Mouse (Mus musculus) frontal cortex, postnatal 36 days (tissue): ENCODE data around the gene Tom1l2.

Experiments
- DNase-seq, 2 experiments: peaks; one replicate each; pipeline ENCODE4 v3.0.0; 2022; ENCODE audit warnings: low spot score in 2 of 2

Tom1l2 gene

GRCm38 (mm10) chr11:60264651-60265050, 88.1 kb downstream of the Tom1l2 start:
- DNase-seq = no peak

DNA sequence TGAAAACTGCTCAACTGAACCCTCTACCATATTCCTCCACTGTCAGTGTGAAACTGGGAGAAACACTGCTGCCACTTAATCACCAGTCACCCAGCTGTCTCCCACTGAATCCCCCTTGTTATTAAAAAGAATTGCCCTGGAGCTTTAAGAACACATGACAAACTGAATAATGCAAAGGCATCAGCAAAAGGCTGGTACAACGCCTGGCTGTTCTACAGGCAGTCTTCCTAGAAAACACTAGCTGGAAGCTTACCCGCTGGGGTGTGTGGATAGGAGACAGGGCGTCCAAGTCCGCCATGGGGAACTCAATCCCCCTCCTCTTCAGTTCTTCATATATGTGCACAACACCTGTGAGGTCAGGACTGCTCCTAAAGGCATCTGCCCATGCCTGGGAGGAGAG, 90.3 kb downstream of the Tom1l2 start:
- no peak for DNase-seq

GRCm38 (mm10) chr11:60260743-60261142, 92.0 kb downstream of the Tom1l2 start:
- no peak for DNase-seq

- no peak for DNase-seq
Measured at GRCm38 (mm10) chr11:60257696-60258095, 95.0 kb downstream of the Tom1l2 start.

DNA sequence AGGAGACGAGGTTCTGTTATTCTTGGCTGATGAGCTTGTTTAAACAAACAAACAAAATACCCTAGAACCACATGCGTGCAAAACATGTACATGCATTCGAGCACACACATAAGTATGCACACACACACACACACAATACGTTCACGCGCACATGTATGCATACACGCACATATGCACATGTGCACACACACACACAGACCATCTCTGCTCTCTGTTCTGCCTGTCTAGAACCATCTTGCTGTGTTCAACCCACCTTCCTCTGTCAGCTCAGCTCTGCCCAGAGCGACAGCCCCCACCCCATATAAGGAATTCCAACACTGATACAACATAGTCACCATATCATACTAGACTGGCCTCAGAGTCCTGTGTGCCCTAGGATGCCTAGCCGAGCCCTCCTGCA, 96.0 kb downstream of the Tom1l2 start:
- no peak for DNase-seq

GRCm38 (mm10) chr11:60256176-60256681, 96.5 kb downstream of the Tom1l2 start:
- DNase-seq = peak; percentile 47 to 53

- DNase-seq = no peak
Measured at GRCm38 (mm10) chr11:60255639-60256038, 97.1 kb downstream of the Tom1l2 start.

DNA sequence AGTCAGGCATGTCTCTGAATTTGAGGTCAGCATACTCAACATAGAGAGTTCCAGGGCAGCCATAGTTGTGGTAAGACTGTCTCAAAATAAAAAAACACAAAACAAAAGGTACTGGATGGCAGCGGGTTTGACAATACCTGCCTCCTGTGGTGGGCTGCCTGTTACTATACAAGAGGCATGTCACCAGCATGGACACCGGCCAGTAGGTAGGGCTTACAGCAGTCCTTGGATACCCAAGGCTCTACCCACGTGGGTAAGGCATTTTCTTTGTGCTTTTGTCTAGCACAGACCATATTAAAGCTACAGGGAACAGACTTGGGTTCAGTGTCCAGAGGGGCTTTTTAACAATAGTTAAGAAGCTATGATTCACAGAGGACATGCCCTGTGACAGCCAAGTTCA, 97.5 kb downstream of the Tom1l2 start:
- DNase-seq = no peak

- DNase-seq = no peak
Measured at GRCm38 (mm10) chr11:60254308-60254707, 98.4 kb downstream of the Tom1l2 start.

- no peak for DNase-seq
Measured at GRCm38 (mm10) chr11:60253546-60253945, 99.2 kb downstream of the Tom1l2 start.

GRCm38 (mm10) chr11:60250971-60251643, 101.6 kb downstream of the Tom1l2 start:
- no peak for DNase-seq

DNA sequence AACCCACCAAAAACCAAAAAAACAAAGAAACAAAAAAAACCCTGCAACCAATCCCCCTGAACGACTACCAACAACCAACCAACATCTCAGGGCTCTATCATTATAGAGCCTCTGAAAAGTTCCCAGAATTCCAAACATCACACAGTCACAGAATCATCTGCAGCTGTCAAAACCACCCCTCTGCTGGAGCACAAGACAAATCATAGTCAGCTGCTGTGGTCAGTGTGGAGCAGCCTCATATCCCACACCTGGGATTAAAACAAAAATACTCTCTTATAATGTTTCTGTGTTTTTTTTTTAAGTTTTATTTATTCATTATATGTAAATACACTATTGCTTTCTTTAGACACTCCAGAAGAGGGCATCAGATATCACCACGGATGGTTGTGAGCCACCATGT, 102.8 kb downstream of the Tom1l2 start:
- DNase-seq = no peak

DNA sequence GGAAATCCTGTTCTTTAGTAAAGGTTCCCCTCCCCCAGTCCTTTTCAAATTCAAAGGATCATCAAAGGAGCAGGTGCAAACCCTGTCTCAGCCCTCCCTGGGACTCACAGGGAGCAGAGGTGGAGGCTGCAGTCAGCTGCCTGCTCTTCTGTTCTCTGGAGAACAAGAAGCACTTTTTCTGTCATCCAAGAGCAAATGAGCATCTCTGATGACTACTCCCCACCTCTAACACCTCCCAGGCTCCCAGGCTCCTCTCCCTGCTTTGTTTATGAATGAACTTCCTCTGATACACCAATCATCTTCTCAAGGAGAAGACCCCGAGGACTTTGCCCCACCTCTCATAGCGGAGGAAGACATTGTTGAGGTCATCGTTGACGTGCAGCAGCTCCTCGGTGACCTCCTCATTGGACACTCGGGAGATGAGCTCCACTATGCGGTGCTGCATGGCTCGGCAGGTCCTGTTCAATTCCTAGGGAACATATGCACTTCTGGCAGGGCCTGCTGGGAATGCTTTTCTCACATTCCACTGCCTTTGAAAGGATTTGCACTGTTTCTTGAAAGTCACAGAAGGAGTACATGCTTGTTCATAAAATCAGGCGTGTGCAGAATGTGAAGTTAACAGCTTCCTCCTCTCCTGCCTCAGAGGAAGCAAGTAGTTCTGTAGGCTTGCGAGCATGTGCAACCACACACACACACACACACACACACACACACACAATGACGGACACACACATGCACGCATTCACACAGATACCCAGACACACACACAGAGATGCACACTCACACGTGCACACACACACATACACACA, 103.9 kb downstream of the Tom1l2 start:
- DNase-seq = peak in 1 of 2 experiments; percentile 59

- DNase-seq = peak in 1 of 2 experiments; percentile 52
Measured at GRCm38 (mm10) chr11:60247753-60248550, 104.8 kb downstream of the Tom1l2 start.

GRCm38 (mm10) chr11:60246077-60246476, 106.6 kb downstream of the Tom1l2 start:
- DNase-seq = peak in 1 of 2 experiments; percentile 55

GRCm38 (mm10) chr11:60244503-60245143, 108.1 kb downstream of the Tom1l2 start:
- DNase-seq = no peak

DNA sequence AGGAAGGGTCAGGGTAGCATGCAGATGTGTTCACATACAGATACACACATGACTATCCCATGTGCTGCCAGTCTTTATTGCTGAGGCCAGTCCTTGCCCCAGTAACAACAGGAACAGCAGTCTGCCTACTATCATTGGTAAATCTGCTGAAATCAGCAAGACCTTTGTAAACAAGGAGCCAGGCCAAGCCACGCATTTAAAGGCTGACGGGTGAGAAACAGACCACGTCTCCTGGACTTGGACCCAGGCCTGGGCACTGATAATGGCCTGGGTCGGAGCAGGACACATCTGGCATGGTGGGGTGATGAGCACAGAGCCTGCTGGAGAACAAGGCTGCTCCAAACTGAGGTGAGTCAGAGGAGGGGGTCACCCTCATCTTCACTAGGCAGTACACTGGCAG, 112.2 kb downstream of the Tom1l2 start:
- DNase-seq = no peak

- DNase-seq = no peak
Measured at GRCm38 (mm10) chr11:60235351-60235750, 117.4 kb downstream of the Tom1l2 start.

GRCm38 (mm10) chr11:60233235-60233634, 119.5 kb downstream of the Tom1l2 start:
- peak in 1 of 2 experiments; percentile 53 for DNase-seq

GRCm38 (mm10) chr11:60232441-60233058, 120.2 kb downstream of the Tom1l2 start:
- no peak for DNase-seq

DNA sequence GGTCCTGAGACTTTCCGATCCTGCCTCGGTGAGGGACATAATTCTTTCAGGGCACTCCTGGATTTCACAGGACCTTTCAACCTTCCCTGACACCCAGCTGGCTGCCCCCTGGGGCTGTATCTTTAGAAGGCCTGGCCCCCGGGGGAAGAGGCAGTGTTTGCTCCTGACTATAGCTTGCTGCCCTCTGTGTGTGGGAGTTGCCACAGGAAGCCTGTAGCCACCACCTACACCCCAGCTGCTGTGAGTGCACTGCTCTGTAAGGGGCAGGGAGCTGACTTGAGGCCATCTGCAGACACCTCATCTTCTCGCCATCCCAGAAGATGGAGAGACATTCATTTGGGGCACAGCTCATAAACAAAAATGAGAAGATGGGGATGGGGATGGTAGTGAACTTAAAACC, 120.8 kb downstream of the Tom1l2 start:
- no peak for DNase-seq
